Mouse (Mus musculus) kidney, adult 9 months (tissue): Measurements from ENCODE around the gene Efna1.

Source experiments
- DNase-seq: peaks from one replicate; pipeline ENCODE4 v3.0.0; 2022

Efna1 gene

GRCm38 (mm10) chr3:89278107-89278506 lies 2.8 kb downstream of the Efna1 start:
- DNase-seq: peak; percentile 92

GRCm38 (mm10) chr3:89277281-89278021 lies 3.5 kb downstream of the Efna1 start:
- peak; percentile 52 for DNase-seq

GRCm38 (mm10) chr3:89276061-89276460 lies 4.9 kb downstream of the Efna1 start:
- DNase-seq: peak; percentile 55

GRCm38 (mm10) chr3:89271760-89272159 lies 9.2 kb downstream of the Efna1 start:
- peak; percentile 51 for DNase-seq

- DNase-seq: peak; percentile 44
These were observed 10.1 kb downstream of the Efna1 start for GRCm38 (mm10) chr3:89270891-89271290.

- peak; percentile 84 for DNase-seq
These were observed 10.7 kb downstream of the Efna1 start, which contains the start of gene Slc50a1 for GRCm38 (mm10) chr3:89270051-89270755. Slc50a1 (minus strand) TSS chr3:89270570.

GRCm38 (mm10) chr3:89268916-89269315 lies 12.0 kb downstream of the Efna1 start:
- no peak for DNase-seq

GRCm38 (mm10) chr3:89266439-89266893 lies 14.5 kb downstream of the Efna1 start:
- peak; percentile 84 for DNase-seq

GRCm38 (mm10) chr3:89262417-89262816 lies 18.5 kb downstream of the Efna1 start:
- DNase-seq: peak; percentile 49

GRCm38 (mm10) chr3:89260211-89260610 lies 20.7 kb downstream of the Efna1 start:
- no peak for DNase-seq

- no peak for DNase-seq
These were observed 21.9 kb downstream of the Efna1 start, which contains the start of gene Dpm3 for GRCm38 (mm10) chr3:89259076-89259475. Dpm3 (plus strand) TSS chr3:89259358.

- DNase-seq: no peak
These were observed 24.8 kb downstream of the Efna1 start for GRCm38 (mm10) chr3:89256177-89256576.

- DNase-seq: no peak
These were observed 25.9 kb downstream of the Efna1 start for GRCm38 (mm10) chr3:89254994-89255393.

- DNase-seq: peak; percentile 78
These were observed 29.5 kb downstream of the Efna1 start for GRCm38 (mm10) chr3:89251365-89251895.

- peak; percentile 89 for DNase-seq
These were observed 30.4 kb downstream of the Efna1 start for GRCm38 (mm10) chr3:89250435-89251040.

- DNase-seq: no peak
These were observed 33.5 kb downstream of the Efna1 start for GRCm38 (mm10) chr3:89247466-89247865.

GRCm38 (mm10) chr3:89246261-89247100 lies 34.5 kb downstream of the Efna1 start, which contains the start of gene Trim46:
Trim46 (minus strand) TSS chr3:89246309.
- peak; percentile 90 for DNase-seq

GRCm38 (mm10) chr3:89245688-89246171 lies 35.2 kb downstream of the Efna1 start, which contains the start of gene Krtcap2:
Krtcap2 (plus strand) TSS chr3:89245966.
- DNase-seq: no peak

- peak; percentile 33 for DNase-seq
These were observed 35.8 kb downstream of the Efna1 start for GRCm38 (mm10) chr3:89244982-89245687.

GRCm38 (mm10) chr3:89244158-89244981 lies 36.6 kb downstream of the Efna1 start:
- DNase-seq: peak; percentile 54
